Mouse (Mus musculus) embryonic facial prominence, embryonic 11.5 days (tissue): Measurements from ENCODE around the gene Chpf2. TPM values are rescaled to one million over a fixed set of nuclear protein-coding genes. Genes with fewer than 3 reads are reported as not detected.

ENCODE experiments used
- ATAC-seq: fragments of 200-750 bp; cut with Nextera tagmentation; replicated peaks from 2 replicates; pipeline ENCODE4 v1.8.0; 2017; ENCODE audit warnings: low read depth; ENCODE audit not compliant: insufficient number of reproducible peaks, low FRiP score, low TSS enrichment
- DNase-seq: peaks from one replicate; pipeline ENCODE4 v3.0.0-alpha.2; 2015; ENCODE audit warnings: low spot score
- H3K27ac ChIP-seq: fragments of 300-500 bp; sonication (generic); replicated peaks from 2 replicates; pipeline ENCODE4 v1.5.1; 2014; ENCODE audit warnings: mild to moderate bottlenecking, low read depth, low read length, control low read depth
- H3K27me3 ChIP-seq: fragments of 300-500 bp; sonication (generic); 2 replicates; pipeline ENCODE4 v1.6.1; 2014; ENCODE audit warnings: mild to moderate bottlenecking, low read length, moderate library complexity, mixed read lengths; ENCODE audit not compliant: control insufficient read depth, insufficient read depth
- H3K36me3 ChIP-seq: fragments of 300-500 bp; sonication (generic); replicated peaks from 2 replicates; pipeline ENCODE4 v1.6.1; 2014; ENCODE audit warnings: low read depth, mild to moderate bottlenecking, low read length, moderate library complexity, mixed read lengths; ENCODE audit not compliant: control insufficient read depth, insufficient read depth
- H3K4me1 ChIP-seq: fragments of 300-500 bp; sonication (generic); 2 replicates; pipeline ENCODE4 v1.6.1; 2014; ENCODE audit warnings: low read length, mixed read lengths; ENCODE audit not compliant: control insufficient read depth, insufficient read depth
- H3K4me2 ChIP-seq: fragments of 300-500 bp; sonication (generic); 2 replicates; pipeline ENCODE4 v1.6.1; 2014; ENCODE audit warnings: low read depth, mild to moderate bottlenecking, control low read depth, low read length, moderate library complexity
- H3K4me3 ChIP-seq: fragments of 300-500 bp; sonication (generic); 2 replicates; pipeline ENCODE4 v1.5.1; 2014; ENCODE audit warnings: low read depth, low read length, control low read depth
- H3K9ac ChIP-seq: fragments of 300-500 bp; sonication (generic); replicated peaks from 2 replicates; pipeline ENCODE4 v1.6.1; 2014; ENCODE audit warnings: mild to moderate bottlenecking, control low read depth, low read length
- H3K9me3 ChIP-seq: fragments of 300-500 bp; sonication (generic); replicated peaks from 2 replicates; pipeline ENCODE4 v1.6.1; 2016; ENCODE audit warnings: mild to moderate bottlenecking, low read length, inconsistent platforms, mixed read lengths; ENCODE audit not compliant: control insufficient read depth
- WGBS: fragments of 180-500 bp; shearing (Covaris S2); extraction: QIAGEN DNeasy Blood & Tissue Kit; methylation state at CpG from one replicate; pipeline ENCODE4 v1.1.7; 2014; 5-methylcytosine and 5-hydroxymethylcytosine counted together
- polyA plus RNA-seq: library from polyadenylated mRNA; unstranded; fragments of >200 nt; fragmentation: Nextera tagmentation; extraction: Ambion mirVana; gene quantifications from 2 replicates; pipeline ENCODE4 v1.2.1, GENCODE M21; 2014

Gene Chpf2
- polyA plus RNA-seq, 1 experiment from 2014 or later = 7.1 TPM

- Histone ChIP-seq H3K4me3 (no peak overlapping the region), H3K9me3 (no peaks in the 10 kb centered on the region), H3K4me2 (no peak overlapping the region), H3K36me3 (no peaks in the 10 kb centered on the region), H3K27ac (no peak overlapping the region), H3K27me3 (no peaks in the 10 kb centered on the region), H3K9ac (no peak overlapping the region), H3K4me1 (no peaks in the 10 kb centered on the region)
- WGBS = 69% methylated on average over 5 of the region's 5 CpGs
- DNase-seq (no peak), ATAC-seq (no peak)
Observed at GRCm38 (mm10) chr5:24612302-24612649, 25.7 kb downstream of the Chpf2 start.

GRCm38 (mm10) chr5:24615097-24615496 is 28.6 kb downstream of the Chpf2 start:
- DNase-seq = no peak
- WGBS = 67% methylated on average over 6 of the region's 6 CpGs
- no peaks in the 10 kb centered on the region for H3K27me3 ChIP-seq
- H3K4me1 ChIP-seq = no peaks in the 10 kb centered on the region
- H3K4me2 ChIP-seq = no peak overlapping the region
- no peak overlapping the region for H3K27ac ChIP-seq
- no peaks in the 10 kb centered on the region for H3K36me3 ChIP-seq
- H3K9me3 ChIP-seq = no peaks in the 10 kb centered on the region
- no peak overlapping the region for H3K4me3 ChIP-seq
- H3K9ac ChIP-seq = no peak overlapping the region
- no peak for ATAC-seq

GRCm38 (mm10) chr5:24618921-24619320 is 32.4 kb downstream of the Chpf2 start:
- Histone ChIP-seq H3K4me3 (no peak overlapping the region), H3K9me3 (no peaks in the 10 kb centered on the region), H3K9ac (no peak overlapping the region), H3K4me2 (no peak overlapping the region), H3K27me3 (peaks cover 4% of the 10 kb centered on the region; the same call in 1 of the 2 replicates), H3K4me1 (no peaks in the 10 kb centered on the region), H3K36me3 (no peaks in the 10 kb centered on the region), H3K27ac (no peak overlapping the region)
- 81% methylated on average over 3 of the region's 3 CpGs for WGBS
- DNase-seq = no peak
- ATAC-seq = no peak

GRCm38 (mm10) chr5:24620116-24620515 is 33.6 kb downstream of the Chpf2 start:
- ATAC-seq = no peak
- Histone ChIP-seq H3K27me3 (peaks cover 6% of the 10 kb centered on the region; the same call in 1 of the 2 replicates), H3K4me1 (no peaks in the 10 kb centered on the region; the same call in 1 of the 2 replicates), H3K9ac (no peak overlapping the region), H3K4me3 (no peak overlapping the region), H3K9me3 (no peaks in the 10 kb centered on the region), H3K27ac (no peak overlapping the region), H3K36me3 (no peaks in the 10 kb centered on the region), H3K4me2 (no peak overlapping the region)
- DNase-seq = no peak
- 73% methylated on average over 8 of the region's 8 CpGs for WGBS

- no peak overlapping the region for H3K9ac ChIP-seq
- DNase-seq = no peak
- no peak overlapping the region for H3K4me2 ChIP-seq
- no peak for ATAC-seq
- no peaks in the 10 kb centered on the region for H3K36me3 ChIP-seq
- 77% methylated on average over 8 of the region's 8 CpGs for WGBS
- H3K27me3 ChIP-seq = peaks cover 6% of the 10 kb centered on the region; the same call in 1 of the 2 replicates
- no peak overlapping the region for H3K4me3 ChIP-seq
- no peaks in the 10 kb centered on the region; the same call in 1 of the 2 replicates for H3K4me1 ChIP-seq
- no peak overlapping the region for H3K27ac ChIP-seq
- H3K9me3 ChIP-seq = no peaks in the 10 kb centered on the region
Observed at GRCm38 (mm10) chr5:24620626-24621025, 34.1 kb downstream of the Chpf2 start.

- 70% methylated on average over 7 of the region's 7 CpGs for WGBS
- H3K9ac ChIP-seq = no peak overlapping the region
- no peak overlapping the region for H3K4me3 ChIP-seq
- no peaks in the 10 kb centered on the region for H3K36me3 ChIP-seq
- H3K4me2 ChIP-seq = no peak overlapping the region
- no peak for DNase-seq
- ATAC-seq = no peak
- H3K4me1 ChIP-seq = no peaks in the 10 kb centered on the region; the same call in 1 of the 2 replicates
- peaks cover 6% of the 10 kb centered on the region; the same call in 1 of the 2 replicates for H3K27me3 ChIP-seq
- no peaks in the 10 kb centered on the region for H3K9me3 ChIP-seq
- H3K27ac ChIP-seq = no peak overlapping the region
Observed at GRCm38 (mm10) chr5:24622386-24623040, 36.0 kb downstream of the Chpf2 start.

GRCm38 (mm10) chr5:24623041-24623985 is 36.8 kb downstream of the Chpf2 start:
- Histone ChIP-seq H3K9me3 (no peaks in the 10 kb centered on the region), H3K36me3 (no peaks in the 10 kb centered on the region), H3K9ac (no peak overlapping the region), H3K27ac (no peak overlapping the region), H3K4me1 (no peaks in the 10 kb centered on the region; the same call in 1 of the 2 replicates), H3K4me2 (no peak overlapping the region), H3K27me3 (peaks cover 6% of the 10 kb centered on the region; the same call in 1 of the 2 replicates), H3K4me3 (no peak overlapping the region; the same call in 1 of the 2 replicates)
- ATAC-seq (no peak), DNase-seq (no peak)
- WGBS = 47% methylated on average over 8 of the region's 8 CpGs
